Mouse (Mus musculus) liver, postnatal 0 days (tissue): Measurements from ENCODE around the gene Fbxo17.

Source experiments
- CTCF ChIP-seq: sonication (generic); IDR thresholded peaks from 2 replicates; pipeline ENCODE4 v1.5.1; 2016; ENCODE audit warnings: antibody characterized with exemption, low read depth
- EP300 ChIP-seq: IDR thresholded peaks from 2 replicates; pipeline ENCODE4 v1.6.1; 2016; ENCODE audit warnings: antibody characterized with exemption, low read depth, mild to moderate bottlenecking

GRCm38 (mm10) chr7:28677624-28678023 lies 39.0 kb upstream of the Fbxo17 start:
- TF ChIP-seq EP300 (no peak), CTCF (no peak)
